Mouse (Mus musculus) gastrocnemius, adult 18-20 months (tissue): ENCODE data around the gene Rab19. TPM values are rescaled to one million over a fixed set of nuclear protein-coding genes. Genes with fewer than 3 reads are reported as not detected.
A peak's percentile ranks its signal among the peaks of the same experiment; 100 is the strongest.
"Not testable (repeated sequence)": the region's sequence is repeated elsewhere in the genome, so short reads cannot be mapped to it uniquely, and the experiment has no call there.

Experiments
- DNase-seq: peaks from one replicate; pipeline ENCODE4 v3.0.0; 2021; ENCODE audit warnings: low spot score
- long read RNA-seq, 2 experiments: library from polyadenylated mRNA; stranded (forward); transcript quantifications; one replicate each; pipeline ENCODE4 v2.0.0; 2021
- total RNA-seq, 2 experiments: library from RNA; stranded (reverse); gene quantifications; 2 replicates each; pipeline ENCODE4 v1.2.3; 2021

Gene Rab19
- total RNA-seq = not detected
- long read RNA-seq, experiment 1 = 0 reads
- long read RNA-seq, experiment 2 = 0 reads

- DNase-seq = no peak
Observed at GRCm38 (mm10) chr6:39381125-39381880, at the start of gene Rab19. Gene Rab19, plus strand, starts transcription at chr6:39381175.

- no peak for DNase-seq
Observed at GRCm38 (mm10) chr6:39331998-39332700, 48.8 kb upstream of the Rab19 start.

GRCm38 (mm10) chr6:39334224-39334623 lies 46.8 kb upstream of the Rab19 start:
- no peak for DNase-seq

GRCm38 (mm10) chr6:39334873-39335272 lies 46.1 kb upstream of the Rab19 start:
- DNase-seq = no peak

GRCm38 (mm10) chr6:39338359-39338758 lies 42.6 kb upstream of the Rab19 start:
- DNase-seq = no peak

- no peak for DNase-seq
Observed at GRCm38 (mm10) chr6:39341798-39342197, 39.2 kb upstream of the Rab19 start.

- peak; percentile 84 for DNase-seq
Observed at GRCm38 (mm10) chr6:39344020-39344419, 37.0 kb upstream of the Rab19 start.

- DNase-seq = no peak
Observed at GRCm38 (mm10) chr6:39345430-39345829, 35.5 kb upstream of the Rab19 start.

- DNase-seq = no peak
Observed at GRCm38 (mm10) chr6:39346991-39347501, 33.9 kb upstream of the Rab19 start.

GRCm38 (mm10) chr6:39347880-39348814 lies 32.8 kb upstream of the Rab19 start:
- no peak for DNase-seq

- no peak for DNase-seq
Observed at GRCm38 (mm10) chr6:39348946-39349345, 32.0 kb upstream of the Rab19 start.

GRCm38 (mm10) chr6:39359207-39359606 lies 21.8 kb upstream of the Rab19 start:
- not testable (repeated sequence) for DNase-seq

GRCm38 (mm10) chr6:39362684-39363083 lies 18.3 kb upstream of the Rab19 start:
- no peak for DNase-seq

- no peak for DNase-seq
Observed at GRCm38 (mm10) chr6:39369631-39370030, 11.3 kb upstream of the Rab19 start.

GRCm38 (mm10) chr6:39372042-39372441 lies 8.9 kb upstream of the Rab19 start:
- DNase-seq = no peak

- peak; percentile 16 for DNase-seq
Observed at GRCm38 (mm10) chr6:39372727-39373126, 8.2 kb upstream of the Rab19 start.

GRCm38 (mm10) chr6:39373301-39373955 lies 7.5 kb upstream of the Rab19 start:
- no peak for DNase-seq

GRCm38 (mm10) chr6:39376775-39377174 lies 4.2 kb upstream of the Rab19 start:
- DNase-seq = no peak

- DNase-seq = peak; percentile 88
Observed at GRCm38 (mm10) chr6:39377311-39377827, 3.6 kb upstream of the Rab19 start, which contains the start of gene Slc37a3. Gene Slc37a3, minus strand, starts transcription at chr6:39377675.

GRCm38 (mm10) chr6:39378161-39378835 lies 2.7 kb upstream of the Rab19 start:
- not testable (repeated sequence) for DNase-seq
